Mouse (Mus musculus) thymus, adult 2 months (tissue): ENCODE measurements around the gene Glipr2. TPM values are rescaled to one million over a fixed set of nuclear protein-coding genes. Genes with fewer than 3 reads are reported as not detected.

ENCODE experiments used
- DNase-seq: peaks from one replicate; pipeline ENCODE4 v3.0.0; 2021
- H3K27ac ChIP-seq: fragments of 200-500 bp; 2 replicates; pipeline ENCODE4 v1.5.1; 2012; ENCODE audit warnings: low read length, control low read depth; ENCODE audit not compliant: control insufficient read depth, insufficient read depth
- H3K27me3 ChIP-seq: fragments of 200-500 bp; 2 replicates; pipeline ENCODE4 v1.6.1; 2012; ENCODE audit warnings: mild to moderate bottlenecking, low read length, moderate library complexity, mixed read lengths; ENCODE audit not compliant: control insufficient read depth, insufficient read depth
- H3K36me3 ChIP-seq: fragments of 200-500 bp; 2 replicates; pipeline ENCODE4 v1.6.1; 2012; ENCODE audit warnings: mild to moderate bottlenecking, low read length, moderate library complexity; ENCODE audit not compliant: control insufficient read depth, insufficient read depth
- H3K4me1 ChIP-seq: fragments of 200-500 bp; replicated peaks from 2 replicates; pipeline ENCODE4 v1.6.1; 2012; ENCODE audit warnings: low read length; ENCODE audit not compliant: control insufficient read depth, insufficient read depth
- H3K4me3 ChIP-seq: fragments of 200-500 bp; 2 replicates; pipeline ENCODE4 v1.5.1; 2012; ENCODE audit warnings: mild to moderate bottlenecking, low read length, control low read depth, moderate library complexity; ENCODE audit not compliant: control insufficient read depth, insufficient read depth
- CTCF ChIP-seq: fragments of 200-500 bp; IDR thresholded peaks from 2 replicates; pipeline ENCODE4 v1.5.1; 2012; ENCODE audit warnings: mild to moderate bottlenecking, control low read depth, low read length, moderate library complexity, borderline replicate concordance; ENCODE audit not compliant: control insufficient read depth, poor library complexity, insufficient read depth; ENCODE audit errors: extremely low read depth
- POLR2A ChIP-seq: fragments of 200-500 bp; IDR thresholded peaks from 2 replicates; pipeline ENCODE4 v1.6.1; 2012; ENCODE audit warnings: mild to moderate bottlenecking, low read length, control low read depth, moderate library complexity; ENCODE audit not compliant: control insufficient read depth, poor library complexity, insufficient read depth; ENCODE audit errors: extremely low read depth
- WGBS: fragments of 180-500 bp; shearing (Covaris S2); methylation state at CpG from one replicate; pipeline ENCODE4 v1.1.7; 2018; 5-methylcytosine and 5-hydroxymethylcytosine counted together
- polyA plus RNA-seq: library from polyadenylated mRNA; depleted of rRNA; stranded (reverse); fragments of >200 nt; gene quantifications from 2 replicates; pipeline ENCODE4 v1.2.3, GENCODE M21; 2012

Glipr2 gene
- polyA plus RNA-seq, 1 experiment, result 23.4 TPM

GRCm38 (mm10) chr4:43969373-43969772, 12.2 kb downstream of the Glipr2 start:
- no peak for DNase-seq
- no peak overlapping the region for H3K27ac ChIP-seq
- no peak for TF ChIP-seq POLR2A
- no peak for TF ChIP-seq CTCF
- no peaks in the 10 kb centered on the region for H3K36me3 ChIP-seq
- peaks cover 56% of the 10 kb centered on the region for H3K4me1 ChIP-seq
- no peaks in the 10 kb centered on the region for H3K27me3 ChIP-seq
- H3K4me3 ChIP-seq, result no peak overlapping the region
- WGBS, result 65% methylated on average over 4 of the region's 4 CpGs

DNA sequence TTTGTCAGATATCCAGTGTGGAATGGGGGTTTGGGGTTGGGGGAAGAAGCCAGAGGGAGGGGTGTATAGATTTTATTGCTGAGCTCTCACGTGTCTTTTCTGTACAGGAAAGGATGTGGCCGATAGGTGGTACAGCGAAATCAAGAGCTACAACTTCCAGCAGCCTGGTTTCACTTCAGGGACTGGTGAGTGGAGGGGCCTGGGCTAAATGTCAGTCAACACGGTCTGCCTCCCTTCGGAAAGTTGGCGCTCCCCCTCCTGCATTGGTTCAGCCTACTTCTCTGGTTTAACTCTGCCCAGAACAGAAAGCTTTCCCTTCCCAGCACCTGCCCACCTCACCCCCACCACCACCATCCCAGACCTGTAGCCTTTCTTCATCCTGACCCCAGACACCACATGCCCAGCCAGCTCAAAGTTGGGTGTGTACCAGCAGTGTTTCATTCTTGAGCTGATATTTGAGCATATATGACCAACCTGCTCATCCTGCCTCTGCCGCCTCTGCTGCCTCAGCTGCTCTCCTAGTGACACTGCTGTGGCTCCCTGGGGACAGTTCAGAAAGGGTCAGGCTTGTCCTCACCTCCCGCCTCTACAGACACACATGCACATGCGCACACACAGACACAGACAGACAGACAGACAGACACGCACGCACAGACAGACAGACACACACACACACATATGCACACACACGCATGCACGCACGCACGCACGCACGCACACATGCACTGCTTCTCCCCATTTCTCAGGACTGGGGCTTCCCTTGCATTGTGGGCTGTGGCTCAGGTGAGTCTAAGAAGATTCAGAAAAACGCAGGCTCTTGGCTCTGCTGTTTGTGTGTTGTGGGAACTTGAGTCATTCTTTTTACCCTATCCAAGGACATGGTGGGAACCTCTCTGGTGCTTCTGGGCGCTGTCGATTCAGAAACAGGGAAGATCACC, 13.5 kb downstream of the Glipr2 start:
- no peak overlapping the region; the same call in 1 of the 2 replicates for H3K27ac ChIP-seq
- H3K27me3 ChIP-seq, result no peaks in the 10 kb centered on the region
- TF ChIP-seq CTCF, result no peak
- TF ChIP-seq POLR2A, result no peak
- peaks cover 47% of the 10 kb centered on the region for H3K4me1 ChIP-seq
- H3K4me3 ChIP-seq, result no peak overlapping the region
- H3K36me3 ChIP-seq, result no peaks in the 10 kb centered on the region
- no peak for DNase-seq
- 68% methylated on average over 20 of the region's 20 CpGs for WGBS

GRCm38 (mm10) chr4:43971541-43972136, 14.4 kb downstream of the Glipr2 start:
- Histone ChIP-seq H3K36me3 (no peaks in the 10 kb centered on the region), H3K27me3 (no peaks in the 10 kb centered on the region), H3K4me1 (peaks cover 38% of the 10 kb centered on the region), H3K27ac (peak overlapping the region; percentile 84), H3K4me3 (no peak overlapping the region)
- DNase-seq, result no peak
- TF ChIP-seq POLR2A (no peak), CTCF (no peak)
- 56% methylated on average over 9 of the region's 9 CpGs for WGBS

- whole genome bisulfite sequencing, result 2% methylated on average over 8 of the region's 8 CpGs
- Histone ChIP-seq H3K4me3 (no peak overlapping the region), H3K27me3 (no peaks in the 10 kb centered on the region), H3K27ac (peak overlapping the region; percentile 84), H3K36me3 (no peaks in the 10 kb centered on the region), H3K4me1 (peaks cover 37% of the 10 kb centered on the region)
- peak; percentile 59 for DNase-seq
- TF ChIP-seq POLR2A (no peak), CTCF (no peak)
Measured at GRCm38 (mm10) chr4:43972137-43972591, 15.0 kb downstream of the Glipr2 start.

- Histone ChIP-seq H3K36me3 (no peaks in the 10 kb centered on the region), H3K4me3 (no peak overlapping the region), H3K27ac (no peak overlapping the region), H3K27me3 (no peaks in the 10 kb centered on the region), H3K4me1 (peaks cover 37% of the 10 kb centered on the region)
- no peak for DNase-seq
- WGBS, result 5% methylated on average over 4 of the region's 4 CpGs
- TF ChIP-seq CTCF (no peak), POLR2A (no peak)
Measured at GRCm38 (mm10) chr4:43973526-43973981, 16.4 kb downstream of the Glipr2 start.

DNA sequence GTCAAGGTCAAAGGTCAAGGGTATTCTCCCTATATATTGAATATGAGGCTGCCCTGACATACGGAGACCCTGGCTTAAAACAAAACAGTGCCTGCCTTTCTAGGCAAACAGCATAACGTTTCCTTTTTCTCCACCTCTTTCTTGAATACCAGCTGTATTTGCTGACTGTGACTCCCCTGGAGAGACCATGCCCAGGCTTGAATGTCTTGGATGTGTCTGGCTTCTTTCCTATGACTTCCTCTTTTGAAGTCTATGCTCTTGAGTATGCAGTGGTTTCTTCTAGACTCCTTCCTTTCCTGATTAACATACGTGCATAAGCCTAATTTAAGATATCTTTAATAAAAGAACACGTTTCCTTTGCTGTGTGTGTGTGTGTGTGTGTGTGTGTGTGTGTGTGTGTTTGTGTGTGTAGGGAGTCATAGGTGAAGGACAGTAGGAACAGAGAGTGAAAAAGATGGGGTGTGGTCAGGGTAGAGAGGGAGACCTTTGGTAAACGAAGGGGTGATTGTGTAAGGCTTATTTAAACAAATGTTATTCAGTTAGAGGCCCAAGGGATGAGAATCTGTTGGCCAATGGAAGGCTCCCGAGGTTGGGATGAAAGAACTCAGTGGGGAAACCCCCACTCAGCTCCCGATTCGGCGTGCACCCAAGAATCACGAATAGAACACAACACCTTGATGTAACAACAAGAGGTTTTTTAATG, 17.9 kb downstream of the Glipr2 start:
- Histone ChIP-seq H3K4me1 (peaks cover 31% of the 10 kb centered on the region), H3K27me3 (no peaks in the 10 kb centered on the region), H3K27ac (no peak overlapping the region), H3K36me3 (no peaks in the 10 kb centered on the region), H3K4me3 (no peak overlapping the region)
- DNase-seq, result no peak
- 65% methylated on average over 10 of the region's 10 CpGs for WGBS
- TF ChIP-seq POLR2A (no peak), CTCF (no peak)
